Mouse (Mus musculus) yolk sac, embryonic 10.5 days (tissue): ENCODE measurements around the gene Ank.

Experiments
- DNase-seq: peaks from one replicate; pipeline ENCODE4 v3.0.0-alpha.2; 2017; ENCODE audit warnings: low spot score

Ank gene

GRCm38 (mm10) chr15:27574992-27575781, 108.7 kb downstream of the Ank start:
- no peak for DNase-seq

DNA sequence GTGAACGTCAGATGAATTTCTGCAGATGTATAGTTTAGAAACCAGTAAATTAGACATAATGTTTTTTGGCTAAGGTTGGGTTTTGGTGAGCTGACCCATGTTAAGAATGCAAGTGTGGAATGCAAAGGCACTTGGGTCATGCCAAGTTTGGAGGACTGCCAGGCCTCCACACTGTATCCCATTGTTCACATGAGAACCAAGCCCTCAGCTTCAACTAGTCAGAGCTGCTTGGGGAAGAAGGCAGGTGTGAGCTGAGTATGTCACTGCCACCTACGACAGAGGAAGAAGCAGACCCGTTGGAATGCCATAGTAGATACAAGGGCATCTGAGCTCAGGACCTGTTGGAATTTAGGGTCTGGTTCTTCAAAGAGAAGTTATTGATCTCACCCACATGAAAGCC, 109.5 kb downstream of the Ank start:
- no peak for DNase-seq

GRCm38 (mm10) chr15:27576886-27577285, 110.4 kb downstream of the Ank start:
- DNase-seq = no peak

DNA sequence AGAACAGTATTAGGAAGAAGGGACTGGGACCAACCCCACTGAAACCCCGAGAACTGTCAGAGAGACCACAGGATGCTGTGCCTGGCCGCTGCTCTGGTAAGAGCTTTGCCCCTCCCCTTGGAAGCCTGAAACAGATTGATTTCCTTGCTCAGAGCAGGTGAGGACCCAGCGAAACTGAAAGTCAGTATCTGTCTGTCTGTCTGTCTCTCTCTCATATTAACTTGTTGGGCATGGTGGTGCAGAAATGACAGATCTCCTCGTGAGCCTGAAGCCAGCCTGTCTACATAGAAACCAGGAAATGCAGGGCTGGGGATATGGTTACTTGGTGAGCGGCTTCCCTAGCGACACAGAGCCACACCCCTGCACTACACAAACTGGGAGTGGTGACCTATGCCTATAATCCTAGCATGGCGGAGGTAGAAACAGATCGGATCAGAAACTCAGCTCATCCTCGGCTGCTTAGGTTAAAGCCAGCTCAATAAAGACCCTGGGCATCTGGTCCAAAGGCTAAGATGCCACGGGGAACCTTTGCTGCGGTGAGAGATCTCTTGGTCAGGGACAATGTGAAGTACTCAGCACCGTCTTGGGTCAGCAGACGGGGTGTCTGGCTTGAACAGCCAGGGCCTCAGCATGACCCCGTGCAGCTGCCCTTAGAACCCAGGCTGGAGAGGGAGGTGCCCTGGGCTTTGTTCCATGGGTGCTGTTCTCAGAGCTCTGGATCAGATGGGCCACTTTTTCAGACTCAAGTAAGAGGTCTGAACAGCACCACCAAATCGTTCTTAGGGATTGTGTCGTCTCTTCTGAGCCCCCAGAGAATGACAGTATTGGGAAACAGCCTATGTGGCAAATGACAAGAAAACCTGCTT, 111.7 kb downstream of the Ank start:
- no peak for DNase-seq

GRCm38 (mm10) chr15:27578918-27579317, 112.4 kb downstream of the Ank start:
- DNase-seq = no peak

DNA sequence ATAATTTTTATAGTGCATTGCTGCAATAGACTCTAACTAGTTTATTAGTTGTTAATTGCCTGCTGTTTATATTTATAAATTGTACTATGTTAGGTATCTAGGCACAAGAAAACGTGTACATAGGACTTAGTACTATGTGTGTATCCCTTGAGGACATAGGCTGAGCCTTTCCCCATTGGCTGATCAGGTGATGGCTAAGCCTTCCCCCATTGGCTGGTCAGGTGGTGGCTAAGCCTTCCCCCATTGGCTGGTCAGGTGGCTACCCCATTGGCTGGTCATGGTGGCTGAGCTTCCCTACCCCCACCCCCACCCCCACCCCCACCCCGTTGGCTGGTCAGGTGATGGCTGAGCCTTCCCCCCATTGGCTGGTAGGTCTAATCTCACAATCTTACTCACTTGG, 113.4 kb downstream of the Ank start:
- no peak for DNase-seq

- no peak for DNase-seq
Measured at GRCm38 (mm10) chr15:27580771-27581170, 114.3 kb downstream of the Ank start.

DNA sequence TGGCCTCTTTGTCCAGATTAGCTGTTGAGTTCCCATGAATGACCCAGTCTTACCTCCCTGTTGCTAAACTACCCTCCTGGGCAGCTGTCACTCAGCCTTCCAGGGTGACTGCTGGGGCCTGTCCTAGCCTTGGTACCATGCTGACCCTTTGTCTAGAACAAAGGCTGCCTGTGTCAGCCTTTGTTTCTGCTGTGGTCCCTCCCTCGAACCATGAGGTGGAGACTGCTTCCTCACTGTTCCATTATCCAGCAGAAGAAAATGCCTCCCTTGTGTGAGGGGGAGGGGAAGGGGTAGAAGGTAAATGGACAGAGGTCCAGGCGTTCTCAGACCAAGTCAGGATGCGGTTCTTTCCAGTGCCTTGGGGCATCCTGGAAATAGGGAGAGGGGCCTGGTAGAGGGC, 115.2 kb downstream of the Ank start:
- no peak for DNase-seq

GRCm38 (mm10) chr15:27582428-27582827, 116.0 kb downstream of the Ank start:
- DNase-seq = no peak

- peak; percentile 20 for DNase-seq
Measured at GRCm38 (mm10) chr15:27583042-27583441, 116.6 kb downstream of the Ank start.

DNA sequence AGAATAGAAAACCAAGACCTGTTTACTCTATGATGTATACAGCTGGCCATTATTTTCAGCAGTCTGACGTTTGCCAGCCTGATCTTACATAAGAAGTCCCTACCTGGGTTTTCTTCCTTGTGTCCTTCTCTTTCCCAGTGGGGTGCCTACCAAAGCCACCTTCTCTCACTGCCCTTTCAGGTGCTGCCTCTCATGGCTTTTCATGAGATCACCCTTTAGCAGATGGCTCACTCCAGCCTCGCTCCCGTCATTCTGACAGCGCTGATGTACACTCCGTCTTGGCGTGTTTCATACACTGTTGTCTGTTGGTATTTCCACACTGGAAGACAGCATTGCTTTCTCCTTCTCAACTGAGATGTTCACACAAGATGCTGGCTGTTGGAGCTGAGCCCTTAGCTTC, 117.1 kb downstream of the Ank start:
- DNase-seq = no peak

DNA sequence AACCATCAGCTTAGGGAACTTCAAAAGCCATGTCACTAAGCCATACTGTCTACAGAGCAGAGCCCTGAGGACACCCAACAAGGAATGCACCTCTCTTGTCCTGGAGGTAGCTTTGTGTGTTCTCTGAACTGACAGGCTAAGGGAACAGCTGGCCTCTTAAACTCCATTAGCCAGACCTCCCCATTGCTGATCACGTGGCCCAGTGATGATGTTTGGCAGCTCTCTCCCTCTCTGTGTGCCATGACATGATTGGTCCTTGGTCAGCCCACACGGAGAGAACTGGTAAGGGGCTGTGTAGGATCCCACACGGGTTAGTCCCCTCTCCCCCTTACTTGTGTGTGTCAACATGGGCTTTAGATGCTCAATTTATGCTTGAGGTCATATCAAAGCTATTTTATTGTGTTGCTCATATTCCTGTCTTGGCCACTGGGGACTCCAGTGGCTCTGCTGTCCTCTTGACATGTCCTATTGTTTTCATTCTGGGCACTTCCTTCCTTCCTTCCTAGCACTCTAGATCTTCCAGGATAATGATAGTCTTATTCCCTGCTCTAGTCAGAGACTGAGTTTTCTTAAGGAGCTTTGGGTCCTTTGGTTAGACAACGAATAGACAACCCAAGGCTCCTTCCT, 119.1 kb downstream of the Ank start:
- no peak for DNase-seq

DNA sequence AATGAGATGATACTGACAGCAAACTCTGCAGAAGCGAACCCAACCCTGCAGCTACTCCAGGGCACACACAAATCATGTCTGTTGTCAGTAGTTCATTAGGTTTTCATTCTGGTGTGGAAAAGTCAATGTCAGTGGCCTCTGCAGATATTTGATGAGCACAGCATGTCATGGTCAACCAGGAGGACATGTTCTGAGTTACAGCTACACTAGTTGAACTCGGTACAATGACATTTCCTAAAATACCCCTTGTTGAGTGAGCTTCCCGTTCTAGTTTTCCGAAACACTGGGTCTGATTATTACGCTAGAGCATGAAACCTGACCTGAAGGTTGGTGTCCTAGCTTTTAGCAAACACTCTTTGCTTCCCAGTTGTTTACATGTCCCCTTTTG, 119.6 kb downstream of the Ank start:
- DNase-seq = no peak

DNA sequence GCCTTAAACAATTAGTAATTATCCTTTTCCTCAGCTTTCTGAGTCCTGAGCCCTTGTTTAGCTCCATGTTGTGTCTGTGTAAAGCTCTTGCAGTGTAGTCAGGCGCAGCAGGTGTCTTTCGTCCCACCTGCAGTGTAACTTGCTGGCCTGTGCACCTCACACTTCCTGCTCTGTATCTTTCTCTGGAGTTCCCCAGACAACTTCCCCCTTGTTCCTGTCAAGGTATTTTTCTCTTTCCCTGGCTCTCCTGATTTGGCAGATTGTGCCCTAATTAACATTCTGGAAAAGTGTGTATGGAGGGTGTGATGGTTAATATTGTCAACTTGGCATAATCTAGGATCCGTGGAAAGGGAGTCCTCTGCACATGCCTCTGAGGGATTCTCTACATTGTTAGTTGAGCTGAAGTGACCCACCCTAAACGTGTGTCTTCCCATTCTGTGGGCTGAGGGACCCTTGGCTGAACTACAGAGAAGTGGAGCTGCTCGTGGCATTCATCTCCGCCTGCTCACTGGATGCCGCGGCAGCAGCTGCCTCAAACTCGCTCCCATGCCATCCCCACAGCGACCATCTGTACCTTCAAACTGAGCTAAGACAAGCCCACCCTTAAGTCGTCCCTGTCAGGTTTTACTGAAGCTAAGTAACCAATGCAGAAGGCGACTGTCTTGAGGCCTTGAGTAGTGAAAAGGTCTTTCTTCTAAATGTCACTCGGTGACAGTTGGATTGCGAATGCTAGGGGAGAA, 121.8 kb downstream of the Ank start:
- DNase-seq = no peak

DNA sequence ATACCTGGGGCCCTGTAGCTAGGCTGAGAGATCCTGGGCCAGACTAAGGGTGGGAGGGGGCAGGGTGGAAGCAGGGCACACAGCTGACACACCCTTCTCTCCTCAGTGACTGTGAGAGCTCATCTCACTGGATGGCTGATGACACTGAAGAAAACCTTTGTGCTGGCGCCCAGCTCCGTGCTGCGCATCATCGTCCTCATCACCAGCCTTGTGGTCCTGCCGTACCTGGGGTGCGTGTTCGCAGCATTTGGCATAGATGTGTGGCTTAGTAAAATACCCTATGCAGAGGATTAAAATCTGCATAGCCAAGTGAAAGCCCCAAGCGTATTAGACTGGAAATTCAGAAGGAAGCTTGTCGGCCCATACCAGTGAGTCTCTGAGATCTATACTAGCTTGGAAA, 124.3 kb downstream of the Ank start:
- no peak for DNase-seq

- no peak for DNase-seq
Measured at GRCm38 (mm10) chr15:27592620-27593320, 126.3 kb downstream of the Ank start.

GRCm38 (mm10) chr15:27593717-27594116, 127.2 kb downstream of the Ank start:
- no peak for DNase-seq

- DNase-seq = no peak
Measured at GRCm38 (mm10) chr15:27594973-27595372, 128.5 kb downstream of the Ank start.

GRCm38 (mm10) chr15:27595560-27595959, 129.1 kb downstream of the Ank start:
- DNase-seq = no peak

- no peak for DNase-seq
Measured at GRCm38 (mm10) chr15:27596463-27597140, 130.1 kb downstream of the Ank start.

DNA sequence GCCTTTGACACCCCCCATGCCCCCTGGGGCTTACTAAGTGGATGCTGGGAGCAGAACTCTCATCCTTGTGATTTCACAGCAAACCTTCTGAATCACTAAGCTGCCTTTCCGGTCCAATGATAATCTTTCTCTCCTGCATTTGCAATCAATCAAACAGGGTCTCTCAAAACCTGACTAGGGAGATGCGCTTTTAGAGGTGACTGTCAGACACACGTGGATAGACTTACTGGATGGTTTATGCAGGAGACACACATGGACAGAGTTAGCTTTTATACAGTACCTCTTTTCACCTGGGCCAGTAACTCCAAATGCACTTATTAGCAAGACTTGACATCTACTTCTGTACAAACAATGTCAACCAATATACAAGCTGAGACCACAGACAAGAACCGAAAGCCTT, 131.0 kb downstream of the Ank start:
- DNase-seq = no peak
